Mouse (Mus musculus) stomach, postnatal 0 days (tissue): Measurements from ENCODE around the gene Otulin.

ENCODE experiments used
- CTCF ChIP-seq: IDR thresholded peaks from 2 replicates; pipeline ENCODE4 v1.5.1; 2016; ENCODE audit warnings: antibody characterized with exemption, low read depth, mild to moderate bottlenecking, moderate library complexity
- EP300 ChIP-seq: optimal IDR thresholded peaks from 2 replicates; pipeline ENCODE3; 2016; ENCODE audit warnings: antibody characterized with exemption

GRCm38 (mm10) chr15:27666911-27667539, 36.5 kb upstream of the Otulin start:
- TF ChIP-seq CTCF: no peak
- no peak for TF ChIP-seq EP300
